Mouse (Mus musculus) stomach, postnatal 0 days (tissue): ENCODE results near the gene Cfap126.
"Not testable (repeated sequence)": the region's sequence is repeated elsewhere in the genome, so short reads cannot be mapped to it uniquely, and the experiment has no call there.

ENCODE experiments used
- CTCF ChIP-seq: IDR thresholded peaks from 2 replicates; pipeline ENCODE4 v1.5.1; 2016; ENCODE audit warnings: antibody characterized with exemption, low read depth, mild to moderate bottlenecking, moderate library complexity
- EP300 ChIP-seq: optimal IDR thresholded peaks from 2 replicates; pipeline ENCODE3; 2016; ENCODE audit warnings: antibody characterized with exemption

- not testable (repeated sequence) for TF ChIP-seq CTCF, EP300
These were observed 33.9 kb upstream of the Cfap126 start for GRCm38 (mm10) chr1:171079825-171080224.
